Mouse (Mus musculus) thymus, adult 2 months (tissue): ENCODE measurements around the gene Slc22a12. TPM values are rescaled to one million over a fixed set of nuclear protein-coding genes. Genes with fewer than 3 reads are reported as not detected.

Experiments used
- DNase-seq: peaks from one replicate; pipeline ENCODE4 v3.0.0; 2021
- H3K27ac ChIP-seq: fragments of 200-500 bp; 2 replicates; pipeline ENCODE4 v1.5.1; 2012; ENCODE audit warnings: low read length, control low read depth; ENCODE audit not compliant: control insufficient read depth, insufficient read depth
- H3K27me3 ChIP-seq: fragments of 200-500 bp; 2 replicates; pipeline ENCODE4 v1.6.1; 2012; ENCODE audit warnings: mild to moderate bottlenecking, low read length, moderate library complexity, mixed read lengths; ENCODE audit not compliant: control insufficient read depth, insufficient read depth
- H3K36me3 ChIP-seq: fragments of 200-500 bp; 2 replicates; pipeline ENCODE4 v1.6.1; 2012; ENCODE audit warnings: mild to moderate bottlenecking, low read length, moderate library complexity; ENCODE audit not compliant: control insufficient read depth, insufficient read depth
- H3K4me1 ChIP-seq: fragments of 200-500 bp; replicated peaks from 2 replicates; pipeline ENCODE4 v1.6.1; 2012; ENCODE audit warnings: low read length; ENCODE audit not compliant: control insufficient read depth, insufficient read depth
- H3K4me3 ChIP-seq: fragments of 200-500 bp; 2 replicates; pipeline ENCODE4 v1.5.1; 2012; ENCODE audit warnings: mild to moderate bottlenecking, low read length, control low read depth, moderate library complexity; ENCODE audit not compliant: control insufficient read depth, insufficient read depth
- CTCF ChIP-seq: fragments of 200-500 bp; IDR thresholded peaks from 2 replicates; pipeline ENCODE4 v1.5.1; 2012; ENCODE audit warnings: mild to moderate bottlenecking, control low read depth, low read length, moderate library complexity, borderline replicate concordance; ENCODE audit not compliant: control insufficient read depth, poor library complexity, insufficient read depth; ENCODE audit errors: extremely low read depth
- POLR2A ChIP-seq: fragments of 200-500 bp; IDR thresholded peaks from 2 replicates; pipeline ENCODE4 v1.6.1; 2012; ENCODE audit warnings: mild to moderate bottlenecking, low read length, control low read depth, moderate library complexity; ENCODE audit not compliant: control insufficient read depth, poor library complexity, insufficient read depth; ENCODE audit errors: extremely low read depth
- WGBS: fragments of 180-500 bp; shearing (Covaris S2); methylation state at CpG from one replicate; pipeline ENCODE4 v1.1.7; 2018; 5-methylcytosine and 5-hydroxymethylcytosine counted together
- polyA plus RNA-seq: library from polyadenylated mRNA; depleted of rRNA; stranded (reverse); fragments of >200 nt; gene quantifications from 2 replicates; pipeline ENCODE4 v1.2.3, GENCODE M21; 2012

The Slc22a12 gene
- polyA plus RNA-seq, 1 experiment, result 0.74 TPM

GRCm38 (mm10) chr19:6536696-6537095 is 6.1 kb downstream of the Slc22a12 start:
- Histone ChIP-seq H3K27me3 (peaks cover 3% of the 10 kb centered on the region; the same call in 1 of the 2 replicates), H3K4me3 (no peak overlapping the region), H3K27ac (no peak overlapping the region), H3K36me3 (no peaks in the 10 kb centered on the region), H3K4me1 (no peaks in the 10 kb centered on the region)
- no peak for DNase-seq
- WGBS, result 80% methylated on average over 6 of the region's 6 CpGs
- TF ChIP-seq POLR2A, result no peak
- no peak for TF ChIP-seq CTCF

GRCm38 (mm10) chr19:6536201-6536600 is 6.6 kb downstream of the Slc22a12 start:
- Histone ChIP-seq H3K4me3 (no peak overlapping the region), H3K36me3 (no peaks in the 10 kb centered on the region), H3K27me3 (peaks cover 7% of the 10 kb centered on the region), H3K27ac (no peak overlapping the region), H3K4me1 (no peaks in the 10 kb centered on the region)
- DNase-seq, result no peak
- TF ChIP-seq POLR2A, result no peak
- no peak for TF ChIP-seq CTCF
- 83% methylated on average over 3 of the region's 3 CpGs for WGBS

DNA sequence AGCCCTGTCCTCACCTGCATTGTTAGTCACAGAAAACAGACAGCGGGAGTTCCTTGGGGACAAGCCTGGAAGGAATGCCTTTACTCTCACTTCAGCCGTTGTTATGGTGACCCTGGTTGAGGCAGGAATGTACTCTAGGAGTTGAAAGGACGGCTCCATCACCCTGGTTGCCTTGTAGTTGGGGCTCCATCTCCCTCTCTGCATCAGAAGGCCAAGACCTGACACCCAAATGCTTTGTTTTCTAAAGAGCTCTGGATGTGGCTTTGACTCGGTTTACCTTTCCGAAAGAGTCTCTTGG is 8.8 kb downstream of the Slc22a12 start:
- WGBS, result 90% methylated on average over 5 of the region's 5 CpGs
- no peak overlapping the region for H3K27ac ChIP-seq
- H3K4me1 ChIP-seq, result peaks cover 3% of the 10 kb centered on the region; the same call in 1 of the 2 replicates
- H3K36me3 ChIP-seq, result no peaks in the 10 kb centered on the region
- no peak for DNase-seq
- no peak for TF ChIP-seq POLR2A
- no peak for TF ChIP-seq CTCF
- no peak overlapping the region for H3K4me3 ChIP-seq
- peaks cover 12% of the 10 kb centered on the region for H3K27me3 ChIP-seq

GRCm38 (mm10) chr19:6533290-6534117 is 9.3 kb downstream of the Slc22a12 start:
- DNase-seq, result no peak
- H3K27ac ChIP-seq, result no peak overlapping the region
- TF ChIP-seq CTCF (no peak), POLR2A (no peak)
- 94% methylated on average over 11 of the region's 11 CpGs for WGBS
- peaks cover 3% of the 10 kb centered on the region; the same call in 1 of the 2 replicates for H3K4me1 ChIP-seq
- no peak overlapping the region for H3K4me3 ChIP-seq
- peaks cover 12% of the 10 kb centered on the region for H3K27me3 ChIP-seq
- H3K36me3 ChIP-seq, result no peaks in the 10 kb centered on the region

DNA sequence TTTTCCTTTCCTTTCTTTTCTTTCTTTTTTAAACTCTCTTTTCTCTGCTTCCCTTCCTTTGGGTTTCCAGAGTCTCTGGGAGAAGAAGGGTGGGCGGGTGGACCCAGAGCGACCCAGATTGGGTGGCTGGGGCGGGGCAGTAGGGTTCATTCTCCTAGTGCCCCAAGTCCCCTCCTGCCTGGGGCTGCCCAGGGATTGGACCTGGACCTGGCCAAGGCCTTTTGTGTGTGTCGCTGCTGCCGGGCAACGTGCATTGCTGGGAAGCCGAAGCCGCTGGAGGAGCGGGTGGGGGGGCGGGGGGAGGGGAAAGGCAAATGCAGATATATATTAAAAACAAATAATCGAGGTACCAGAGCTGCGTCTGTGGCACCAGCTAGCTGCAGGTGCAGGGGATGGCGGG is 10.2 kb downstream of the Slc22a12 start:
- 49% methylated on average over 13 of the region's 13 CpGs for WGBS
- no peak for DNase-seq
- H3K27me3 ChIP-seq, result peaks cover 12% of the 10 kb centered on the region

GRCm38 (mm10) chr19:6531832-6532471 is 10.9 kb downstream of the Slc22a12 start:
- Histone ChIP-seq H3K36me3 (no peaks in the 10 kb centered on the region), H3K27ac (no peak overlapping the region)
- TF ChIP-seq CTCF (no peak), POLR2A (no peak)

More for the DNA sequence above, 10.2 kb downstream of the Slc22a12 start:
- Histone ChIP-seq H3K27ac (no peak overlapping the region), H3K4me1 (peaks cover 3% of the 10 kb centered on the region; the same call in 1 of the 2 replicates), H3K36me3 (no peaks in the 10 kb centered on the region), H3K4me3 (no peak overlapping the region)
- no peak for TF ChIP-seq POLR2A
- TF ChIP-seq CTCF, result no peak

GRCm38 (mm10) chr19:6531011-6531631 is 11.7 kb downstream of the Slc22a12 start:
- H3K36me3 ChIP-seq, result no peaks in the 10 kb centered on the region
- DNase-seq, result no peak
- H3K4me1 ChIP-seq, result peaks cover 3% of the 10 kb centered on the region; the same call in 1 of the 2 replicates
- WGBS, result 2% methylated on average over 56 of the region's 56 CpGs
- H3K27ac ChIP-seq, result no peak overlapping the region
- peaks cover 12% of the 10 kb centered on the region for H3K27me3 ChIP-seq
- H3K4me3 ChIP-seq, result no peak overlapping the region
- TF ChIP-seq CTCF, result no peak
- no peak for TF ChIP-seq POLR2A

More at GRCm38 (mm10) chr19:6531832-6532471, 10.9 kb downstream of the Slc22a12 start:
- Histone ChIP-seq H3K4me3 (no peak overlapping the region), H3K4me1 (peaks cover 3% of the 10 kb centered on the region; the same call in 1 of the 2 replicates), H3K27me3 (peaks cover 12% of the 10 kb centered on the region)
- 2% methylated on average over 36 of the region's 36 CpGs for WGBS
- no peak for DNase-seq
